Mouse (Mus musculus) heart, postnatal 10 days (tissue): ENCODE data around the gene Mlx. TPM values are rescaled to one million over a fixed set of nuclear protein-coding genes. Genes with fewer than 3 reads are reported as not detected.

Source experiments
- DNase-seq, 2 experiments: peaks; one replicate each; pipeline ENCODE4 v3.0.0; 2021
- intact Hi-C: fragments of 180-260 bp; cut with DNase I; formaldehyde crosslinking; loops from one replicate; pipeline ENCODE4 v1.15.1; 2025
- total RNA-seq, 2 experiments: library from RNA; stranded (reverse); gene quantifications; 2 replicates each; pipeline ENCODE4 v1.2.3; 2021

The Mlx gene
- total RNA-seq, 2 experiments from 2014 or later = 14.1 to 18.1 TPM

DNA sequence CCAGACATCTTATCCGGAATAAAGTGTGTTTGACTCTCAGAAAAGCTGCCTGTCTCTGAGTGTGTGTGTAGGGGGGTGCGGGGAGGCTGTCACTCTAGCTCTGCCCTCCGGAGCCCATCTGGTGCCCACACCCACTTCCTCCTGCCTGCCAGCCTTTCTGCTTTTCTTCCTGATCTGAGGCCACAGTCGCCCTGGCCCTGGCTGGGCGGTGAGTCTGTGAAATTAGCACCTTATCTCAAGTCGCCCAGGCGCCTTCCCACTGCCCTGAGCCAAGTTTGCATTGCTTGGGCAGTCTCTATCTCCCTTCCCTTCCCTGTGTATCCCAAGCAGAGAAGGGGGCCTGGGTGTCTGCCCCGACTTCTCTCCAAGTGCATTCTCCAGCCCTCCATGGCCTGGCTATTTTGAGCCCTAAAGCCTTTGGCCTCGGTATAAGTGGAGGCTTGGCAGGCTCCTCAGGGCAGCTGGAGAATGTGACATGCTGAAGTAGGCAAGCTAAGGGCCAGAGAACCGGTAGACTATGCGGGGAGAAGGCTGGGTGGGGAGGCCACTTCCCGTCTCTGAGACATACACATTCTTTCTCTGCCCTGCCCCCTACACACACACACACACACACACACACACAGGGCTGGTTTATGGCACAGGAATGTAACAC, 23.3 kb upstream of the Mlx start:
- intact Hi-C loops = loop anchor here (10.0 kb wide), 1 partner anchor 349 kb away; the partner anchor contains the start of genes Hspb9 and Kat2a
- peak; percentile 88 to 92 for DNase-seq

DNA sequence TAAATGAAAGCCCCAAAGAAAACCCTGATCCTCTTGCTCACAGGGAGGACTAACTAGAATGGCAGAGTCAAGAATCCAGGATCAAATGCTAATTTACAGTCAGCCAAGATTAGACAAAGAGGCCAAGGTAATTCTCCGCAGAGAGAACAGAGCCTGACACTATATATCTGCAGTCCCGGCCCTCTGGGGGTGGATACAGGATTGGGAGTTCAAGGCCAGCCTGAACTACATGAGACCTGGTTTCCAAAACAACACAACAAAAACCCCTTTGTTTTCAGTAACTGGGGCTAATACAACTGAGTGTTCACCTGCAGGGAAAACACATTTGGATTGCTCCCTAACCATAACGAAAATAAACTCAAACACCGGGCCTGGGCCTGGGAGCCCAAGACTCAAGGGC, 22.6 kb upstream of the Mlx start:
- DNase-seq = no peak
- intact Hi-C loops = loop anchor here (10.0 kb wide), 1 partner anchor 350 kb away; the partner anchor contains the start of genes Hspb9 and Kat2a

DNA sequence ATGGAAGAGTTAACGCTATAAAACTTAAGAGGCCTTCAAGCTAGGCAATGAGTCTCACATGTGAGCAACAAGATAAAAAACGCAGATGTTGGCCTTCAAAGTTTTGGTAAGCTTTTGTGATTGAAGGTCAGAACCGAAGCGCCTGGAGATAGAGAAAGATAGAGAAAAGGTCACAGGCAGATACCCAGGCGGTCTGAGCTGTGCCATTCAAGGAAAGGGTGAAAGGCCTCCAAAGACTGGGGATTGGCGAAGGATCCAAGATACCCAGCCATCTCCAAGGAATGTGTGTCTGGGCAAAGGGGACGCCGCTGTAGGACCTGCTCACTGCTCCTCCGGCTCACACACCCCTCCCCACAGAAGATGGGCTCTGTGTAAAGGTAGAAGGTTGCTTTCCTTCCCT, 22.1 kb upstream of the Mlx start:
- DNase-seq = no peak
- intact Hi-C loops = loop anchor here (10.0 kb wide), 1 partner anchor 350 kb away; the partner anchor contains the start of genes Hspb9 and Kat2a

DNA sequence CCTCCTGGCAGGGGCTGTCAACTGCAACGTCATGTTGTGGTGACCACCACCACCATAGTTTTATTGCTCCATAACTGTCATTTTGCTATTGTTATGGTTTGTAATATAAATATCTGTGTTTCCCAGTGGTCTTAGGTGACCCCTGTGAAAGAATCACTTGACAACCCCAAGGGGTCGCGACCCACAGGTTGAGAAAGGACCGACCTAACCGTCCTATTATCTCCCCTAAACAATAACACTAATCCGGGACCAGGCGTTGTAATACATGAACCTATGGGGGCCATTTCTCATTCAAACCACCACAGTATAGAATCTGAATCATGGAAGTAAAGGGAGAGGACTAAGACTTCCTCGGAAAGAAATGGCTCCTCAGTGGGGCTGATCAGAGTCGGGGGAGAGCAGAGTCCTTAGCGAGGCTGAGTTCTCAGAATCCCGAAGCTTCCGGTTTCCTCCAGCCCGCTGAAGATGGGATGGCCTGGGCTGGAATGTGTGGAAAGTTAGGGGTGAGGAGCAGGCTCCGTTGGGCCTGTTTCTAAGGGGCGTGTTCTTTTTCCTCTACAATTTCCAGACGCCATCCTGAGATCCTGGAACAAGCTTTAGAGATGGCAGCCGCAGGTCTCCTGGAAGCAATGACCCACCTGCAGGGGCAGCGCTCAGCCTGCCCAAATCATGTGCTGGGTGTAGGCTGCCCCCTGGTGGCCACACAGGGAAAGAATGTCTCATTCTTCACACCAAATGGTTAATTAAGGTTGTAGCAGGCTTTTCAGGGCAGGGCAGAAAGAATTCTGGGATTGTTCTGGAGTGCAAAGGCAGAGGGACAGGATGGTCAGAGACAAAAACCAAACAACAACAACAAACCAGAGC, 20.3 kb upstream of the Mlx start:
- intact Hi-C loops = loop anchor here (1.0 to 10.0 kb wide), 3 partner anchors 84 to 352 kb away; partner anchors contain the start of genes Hspb9 and Kat2a
- peak; percentile 90 to 92 for DNase-seq

DNA sequence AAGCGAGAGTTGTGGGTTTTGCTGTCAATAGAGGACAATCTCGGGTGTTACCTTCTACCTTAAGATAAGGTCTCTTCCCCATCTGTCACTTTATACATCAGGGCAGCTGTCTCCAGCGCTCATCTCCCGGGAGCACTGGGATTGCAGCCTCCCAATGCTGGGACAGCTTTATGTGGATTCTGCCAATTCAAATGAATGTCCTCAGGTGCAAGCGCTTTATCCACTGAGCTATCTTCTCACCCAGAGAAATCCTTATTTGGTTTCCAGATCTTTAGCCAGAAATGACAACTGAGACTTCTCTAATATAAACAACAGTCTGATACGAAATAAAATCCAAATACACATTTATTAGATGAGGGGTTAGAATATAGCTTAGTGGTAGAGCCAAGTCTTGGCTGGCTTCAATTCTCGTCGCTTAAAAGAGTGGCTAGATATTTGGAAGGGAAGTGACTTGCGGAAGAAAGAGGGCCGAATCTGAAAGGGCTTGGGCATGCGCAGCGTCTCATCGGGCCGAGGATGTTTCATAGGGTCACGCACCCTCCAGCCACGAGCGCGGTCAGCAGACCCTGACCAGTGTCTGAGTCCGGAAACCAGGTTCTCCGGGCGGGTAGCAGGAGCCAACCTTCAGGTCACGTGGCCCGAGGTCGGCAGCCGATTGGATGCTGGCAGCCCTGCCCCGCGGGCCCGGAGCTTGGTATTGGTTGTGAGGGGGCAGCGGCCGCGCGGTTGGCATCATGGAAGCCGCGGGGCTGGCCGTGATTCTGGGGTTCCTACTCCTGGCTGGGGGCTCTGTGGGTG, 17.5 kb upstream of the Mlx start, which contains the start of gene Naglu:
Gene Naglu, plus strand, starts transcription at position 622 of the 798 bp plus-strand sequence.
- peak; percentile 97 for DNase-seq
- intact Hi-C loops = loop anchor here (10.0 kb wide), 1 partner anchor 355 kb away; the partner anchor contains the start of genes Hspb9 and Kat2a

DNA sequence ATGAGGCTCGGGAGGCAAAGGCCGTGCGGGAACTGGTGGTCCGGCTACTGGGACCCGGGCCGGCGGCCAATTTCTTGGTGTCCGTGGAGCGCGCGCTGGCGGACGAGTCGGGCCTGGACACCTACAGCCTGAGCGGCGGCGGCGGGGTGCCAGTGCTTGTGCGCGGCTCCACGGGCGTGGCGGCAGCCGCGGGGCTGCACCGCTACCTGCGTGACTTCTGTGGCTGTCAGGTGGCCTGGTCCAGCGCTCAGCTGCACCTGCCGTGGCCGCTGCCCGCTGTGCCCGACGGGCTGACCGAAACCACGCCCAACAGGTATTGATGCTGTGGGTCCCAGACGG, 16.9 kb upstream of the Mlx start:
- intact Hi-C loops = no loop called here
- no peak for DNase-seq

DNA sequence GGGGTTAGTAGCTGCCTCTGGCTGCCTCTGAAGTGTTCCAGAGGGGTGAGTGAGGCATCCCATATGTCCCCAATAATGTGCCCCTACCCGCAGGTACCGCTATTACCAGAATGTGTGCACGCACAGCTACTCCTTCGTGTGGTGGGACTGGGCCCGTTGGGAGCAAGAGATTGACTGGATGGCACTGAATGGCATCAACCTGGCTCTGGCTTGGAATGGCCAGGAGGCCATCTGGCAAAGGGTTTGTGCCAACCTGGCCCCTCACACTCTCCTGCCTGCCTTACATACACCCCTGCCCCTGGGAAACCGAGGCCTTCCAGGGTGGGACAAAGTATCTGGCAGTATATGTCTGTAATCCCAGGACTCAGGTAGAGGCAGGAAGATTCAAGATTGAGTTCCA, 16.1 kb upstream of the Mlx start:
- DNase-seq = no peak
- intact Hi-C loops = no loop called here

DNA sequence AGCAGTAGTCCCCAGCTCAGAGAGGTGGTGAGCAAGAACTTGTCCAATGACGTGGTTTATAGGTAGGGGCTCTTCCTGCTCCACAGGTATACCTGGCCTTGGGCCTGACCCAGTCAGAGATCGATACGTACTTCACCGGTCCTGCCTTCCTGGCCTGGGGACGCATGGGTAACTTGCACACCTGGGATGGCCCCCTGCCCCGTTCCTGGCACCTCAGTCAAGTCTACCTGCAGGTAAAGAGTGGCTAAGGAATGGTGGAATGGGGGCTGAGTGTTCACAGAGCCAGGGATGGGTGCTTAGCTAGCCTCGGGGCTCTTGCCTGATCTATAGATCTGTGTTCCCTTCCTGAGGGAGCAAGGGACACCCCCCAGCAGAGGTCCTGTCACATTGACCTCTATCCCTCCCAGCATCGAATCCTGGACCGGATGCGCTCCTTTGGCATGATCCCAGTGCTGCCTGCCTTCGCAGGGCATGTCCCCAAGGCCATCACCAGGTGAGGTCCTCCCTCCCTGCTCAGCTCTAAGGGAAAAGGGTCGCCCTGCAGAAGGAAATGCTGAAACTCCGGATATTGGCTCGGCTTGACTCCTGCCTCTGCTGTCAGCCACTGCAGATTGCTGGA, 15.2 kb upstream of the Mlx start:
- intact Hi-C loops = no loop called here

DNA sequence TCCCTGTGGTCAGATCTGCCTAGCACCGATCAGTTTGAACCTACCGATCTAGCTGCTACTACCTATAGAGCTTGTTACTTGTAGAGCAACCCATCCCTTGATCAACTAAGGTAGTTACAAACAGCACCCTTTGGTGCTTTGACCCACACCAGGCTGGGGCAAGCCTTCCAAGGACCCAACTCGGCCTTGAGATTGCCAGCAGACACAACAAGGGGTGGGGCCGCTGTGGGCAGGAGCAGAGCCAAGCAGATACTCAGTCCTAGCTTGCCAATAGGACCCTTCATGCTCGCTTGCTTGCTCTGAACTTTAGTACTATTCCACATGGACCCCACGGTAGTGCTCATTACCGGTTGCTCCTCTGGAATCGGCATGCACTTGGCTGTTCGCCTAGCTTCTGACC, 9.0 kb upstream of the Mlx start, which contains the start of gene Hsd17b1:
Gene Hsd17b1, plus strand, starts transcription at position 291 of the 400 bp plus-strand sequence.
- no peak for DNase-seq
- intact Hi-C loops = no loop called here

More for the DNA sequence above, 15.2 kb upstream of the Mlx start:
- DNase-seq = no peak

DNA sequence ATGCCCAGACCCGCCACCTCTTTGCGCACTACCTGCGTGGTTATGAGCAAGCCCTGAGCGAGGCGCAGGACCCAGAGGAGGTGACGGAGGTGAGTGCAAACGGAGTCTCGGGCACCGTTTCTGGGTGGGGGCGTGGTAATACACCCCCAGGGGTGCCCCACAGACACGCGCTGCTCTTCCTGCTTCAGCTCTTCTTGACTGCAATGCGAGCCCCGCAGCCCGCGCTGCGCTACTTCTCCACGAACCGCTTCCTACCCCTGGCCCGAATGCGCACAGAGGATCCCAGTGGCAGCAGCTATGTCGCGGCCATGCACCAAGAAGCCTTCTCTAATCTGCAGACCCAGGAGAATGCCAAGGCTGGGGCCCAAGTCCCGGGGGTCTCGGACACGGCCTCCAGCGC, 7.3 kb upstream of the Mlx start:
- DNase-seq = no peak
- intact Hi-C loops = no loop called here

DNA sequence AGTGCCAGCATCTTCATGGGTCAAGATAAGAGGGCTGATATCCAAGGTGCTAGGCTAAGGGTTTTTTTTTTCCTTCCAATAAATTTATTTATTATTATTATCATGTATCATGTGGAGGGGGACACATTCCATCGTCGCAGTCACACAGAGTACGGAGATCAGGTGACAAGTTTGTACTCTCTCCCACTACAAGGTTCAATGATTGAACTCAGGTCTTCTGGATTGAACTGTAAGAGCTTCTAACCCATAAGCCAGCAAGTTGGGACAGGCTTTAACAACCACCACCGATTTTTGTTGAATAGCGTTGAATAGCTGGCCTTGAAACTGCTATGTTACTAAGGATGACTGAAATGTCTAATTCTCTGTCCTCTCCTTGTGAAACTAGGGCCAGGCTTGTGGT, 6.7 kb upstream of the Mlx start:
- no peak for DNase-seq
- intact Hi-C loops = no loop called here

DNA sequence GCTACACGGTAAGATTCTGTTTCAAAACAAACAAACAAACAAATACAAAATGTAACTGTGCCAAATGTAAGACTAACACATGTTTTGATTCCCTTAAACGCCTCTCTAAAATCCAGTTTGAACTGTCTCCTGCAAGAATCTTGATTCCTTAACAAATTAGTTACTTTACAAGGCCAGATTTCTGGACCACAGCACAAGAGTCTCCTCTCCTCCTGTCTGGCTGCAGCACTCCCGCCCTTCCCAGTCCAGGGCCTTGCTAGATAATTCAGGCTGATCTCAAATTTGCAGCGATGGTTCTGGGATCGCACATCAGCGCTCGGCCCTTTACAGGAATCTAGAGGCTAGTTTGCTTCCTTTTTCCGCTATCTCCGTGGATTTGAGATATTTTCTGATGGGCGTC, 5.4 kb upstream of the Mlx start:
- intact Hi-C loops = loop anchor here (1.0 kb wide), 1 partner anchor 94 kb away; the partner anchor contains the start of gene Ccr10
- DNase-seq = peak in 1 of 2 experiments; percentile 23

DNA sequence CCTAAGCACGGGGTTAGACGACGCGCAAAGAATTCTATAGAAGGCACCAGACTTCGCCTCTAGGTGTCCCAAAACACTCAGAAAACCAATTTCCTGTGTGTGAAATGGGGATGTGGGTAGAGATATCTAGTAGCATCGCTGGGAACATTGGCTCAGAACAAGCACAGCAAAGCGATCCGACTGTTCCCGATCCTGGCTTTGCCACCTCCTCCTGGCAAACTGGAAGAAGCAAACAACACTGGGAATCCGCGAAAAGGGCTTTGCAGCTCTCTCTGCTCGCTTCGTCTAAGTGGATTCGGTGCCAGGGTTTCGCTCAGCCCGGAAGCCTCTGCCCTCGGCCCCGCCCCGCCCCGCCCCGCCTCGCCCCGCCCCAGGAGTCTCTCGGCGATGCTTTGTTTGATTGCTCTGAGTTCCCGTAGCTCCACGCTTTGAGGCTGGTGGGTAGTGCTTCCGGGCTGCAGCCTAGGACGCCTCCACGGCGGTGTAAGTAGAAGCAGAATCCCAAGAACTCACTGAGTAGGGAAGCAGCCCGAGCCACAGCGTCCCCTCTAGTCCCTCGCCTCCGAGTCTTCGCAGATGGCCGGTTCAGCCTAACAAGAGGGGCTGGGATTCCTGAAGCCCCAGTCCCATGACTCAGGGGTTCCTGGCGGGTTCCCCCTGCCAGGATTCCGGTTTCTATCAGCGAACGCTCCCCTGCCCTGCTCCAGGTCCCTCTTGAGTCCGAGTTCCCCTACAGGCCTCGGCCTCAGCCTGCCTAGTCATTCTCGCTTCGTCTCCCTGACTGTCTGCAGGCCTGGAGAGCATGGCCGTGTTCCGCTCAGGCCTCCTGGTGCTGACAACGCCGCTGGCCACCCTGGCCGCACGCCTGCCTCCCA, 4.6 kb upstream of the Mlx start, which contains the start of gene Coasy:
Gene Coasy, plus strand, starts transcription at position 358 of the 875 bp plus-strand sequence.
- peak; percentile 90 for DNase-seq
- intact Hi-C loops = loop anchor here (1.0 kb wide), 1 partner anchor 93 kb away; the partner anchor contains the start of gene Ccr10

DNA sequence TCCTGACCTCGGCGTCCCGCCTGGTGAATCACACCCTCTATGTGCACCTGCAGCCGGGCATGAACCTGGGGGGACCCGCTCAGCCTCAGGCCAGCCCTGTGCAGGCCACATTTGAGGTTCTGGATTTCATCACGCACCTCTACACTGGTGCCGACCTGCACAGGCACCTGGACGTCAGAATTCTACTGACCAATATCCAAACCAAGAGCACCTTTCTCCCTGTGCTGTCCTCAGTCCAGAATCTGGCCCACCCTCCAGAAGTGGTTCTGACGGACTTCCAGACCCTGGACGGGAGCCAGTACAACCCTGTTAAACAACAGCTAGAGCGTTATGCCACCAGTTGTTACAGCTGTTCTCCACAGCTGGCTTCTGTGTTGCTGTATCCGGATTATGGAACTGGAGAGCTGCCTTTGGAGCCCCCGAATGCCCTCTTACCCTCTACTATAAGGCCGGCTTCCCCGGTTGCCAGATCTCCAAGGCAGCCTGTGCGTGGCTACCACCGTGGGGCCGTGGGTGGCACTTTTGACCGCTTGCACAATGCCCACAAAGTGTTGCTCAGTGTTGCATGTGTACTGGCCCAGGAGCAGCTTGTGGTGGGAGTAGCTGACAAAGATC, 3.9 kb upstream of the Mlx start:
- intact Hi-C loops = no loop called here
- peak in 1 of 2 experiments; percentile 46 for DNase-seq

DNA sequence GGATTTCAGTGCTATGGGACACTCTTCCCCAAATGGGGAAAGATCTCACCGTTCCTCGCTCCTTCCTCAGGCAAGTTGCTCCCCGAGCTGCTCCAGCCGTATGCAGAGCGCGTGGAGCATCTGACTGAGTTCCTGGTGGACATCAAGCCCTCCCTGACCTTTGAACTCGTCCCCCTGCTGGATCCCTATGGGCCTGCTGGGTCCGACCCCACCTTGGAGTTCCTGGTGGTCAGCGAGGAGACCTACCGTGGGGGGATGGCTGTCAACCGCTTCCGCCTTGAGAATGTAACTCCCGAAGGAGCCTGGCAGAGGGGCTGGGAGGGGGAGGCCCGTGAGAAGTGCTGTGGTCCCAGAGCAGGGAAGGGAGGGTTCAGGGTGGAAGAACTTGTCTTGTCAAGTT, 2.8 kb upstream of the Mlx start:
- intact Hi-C loops = no loop called here
- DNase-seq = no peak

DNA sequence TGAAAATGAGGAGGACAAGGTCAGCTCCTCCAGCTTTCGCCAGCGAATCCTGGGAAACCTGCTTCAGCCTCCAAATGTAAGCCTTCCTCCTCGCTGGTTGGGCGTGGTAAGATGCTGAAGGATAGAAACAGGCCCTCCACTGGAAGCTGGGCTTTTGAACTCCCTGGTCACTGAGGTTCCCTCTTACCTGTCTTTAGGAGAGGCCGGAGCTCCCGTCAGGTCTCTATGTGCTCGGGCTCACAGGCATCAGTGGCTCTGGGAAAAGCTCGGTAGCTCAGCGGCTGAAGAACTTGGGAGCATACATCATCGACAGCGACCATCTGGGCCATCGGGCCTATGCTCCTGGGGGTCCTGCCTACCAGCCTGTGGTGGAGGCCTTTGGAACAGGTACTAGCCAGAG, 2.3 kb upstream of the Mlx start:
- DNase-seq = no peak
- intact Hi-C loops = no loop called here

DNA sequence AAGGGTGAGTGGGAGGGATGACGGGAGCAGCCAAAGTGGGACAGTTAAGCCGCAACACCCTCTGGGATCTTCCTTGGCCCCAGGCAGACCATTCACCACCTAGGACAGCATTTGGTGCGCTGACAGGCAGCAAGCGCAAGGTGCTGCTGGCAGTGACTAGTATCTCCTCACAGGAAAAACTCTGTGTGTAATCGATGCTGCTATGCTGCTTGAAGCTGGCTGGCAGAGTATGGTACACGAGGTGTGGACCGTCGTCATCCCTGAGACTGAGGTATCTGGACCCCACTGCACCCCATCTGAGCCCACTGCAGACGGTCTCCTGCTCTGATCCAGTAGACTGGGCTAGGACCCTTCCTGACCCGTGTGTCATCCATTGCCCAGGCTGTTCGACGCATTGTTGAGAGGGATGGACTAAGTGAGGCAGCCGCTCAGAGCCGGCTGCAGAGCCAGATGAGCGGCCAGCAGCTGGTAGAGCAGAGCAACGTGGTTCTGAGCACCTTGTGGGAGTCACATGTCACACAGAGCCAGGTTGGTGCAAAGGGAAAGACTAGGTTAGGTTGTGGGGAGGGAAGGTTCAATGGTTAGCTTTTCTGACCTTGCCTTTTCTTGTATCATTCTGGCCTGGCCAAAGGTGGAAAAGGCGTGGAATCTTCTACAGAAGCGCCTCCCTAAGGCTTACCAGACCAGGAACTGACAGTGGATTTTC, 1.3 kb upstream of the Mlx start:
- intact Hi-C loops = no loop called here
- no peak for DNase-seq

DNA sequence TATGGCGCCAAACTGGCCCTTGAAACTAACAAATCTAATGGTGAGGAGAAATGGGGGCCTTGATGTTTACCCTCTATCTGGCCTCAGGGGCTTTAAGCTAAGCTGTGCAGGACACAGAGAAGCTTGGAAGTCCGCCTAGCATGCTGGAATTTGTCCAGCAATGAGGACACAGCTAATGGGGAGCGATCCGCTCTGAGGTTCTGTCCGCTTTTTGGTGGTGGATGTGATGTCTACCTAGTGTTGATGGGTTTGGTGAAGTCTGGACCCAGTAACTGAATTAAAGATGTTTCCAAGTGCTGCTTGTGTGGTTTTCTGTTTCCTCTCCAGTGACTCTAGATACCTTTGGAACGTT, 778 bp upstream of the Mlx start:
- peak in 1 of 2 experiments; percentile 47 for DNase-seq
- intact Hi-C loops = no loop called here
